In genomic region chr6:144782866-144783265, GRCm38 (mm10) we compare ENCODE assay signal across 8 mouse cellular contexts. TPM values are rescaled to one million over a fixed set of nuclear protein-coding genes. Genes with fewer than 3 reads are reported as not detected.
A peak's percentile ranks its signal among the peaks of the same experiment; 100 is the strongest.
DNase-seq lines count a peak whose midpoint lies in the region; ATAC-seq and TF ChIP-seq lines count a peak whose summit lies in the region.

No protein-coding gene starts in this region.

- peaks cover 18% of the 10 kb centered on the region for H3K27me3 ChIP-seq in heart, embryonic 11.5 days (ENCODE audit: control insufficient read depth, insufficient read depth, low read length)
- peaks cover 9% of the 10 kb centered on the region for H3K27me3 ChIP-seq in forebrain, embryonic 13.5 days
- peaks cover 30% of the 10 kb centered on the region for H3K27me3 ChIP-seq in limb, embryonic 15.5 days

- DNase-seq in heart, adult 18-20 months = no peak
- no peak for DNase-seq in ES-E14 (ENCODE audit: low read depth, low spot score)
- no peak for DNase-seq in ovary, postnatal 14 days (ENCODE audit: low spot score)
- no peak for DNase-seq in spleen, adult 18-20 months

- H3K27ac ChIP-seq in heart, embryonic 11.5 days (ENCODE audit: low read depth, low read length) = no peak overlapping the region
- H3K27ac ChIP-seq in ES-E14 (ENCODE audit: insufficient read depth, low read depth, low read length, poor library complexity, severe bottlenecking) = no peak overlapping the region
- no peak overlapping the region for H3K27ac ChIP-seq in forebrain, embryonic 13.5 days
- no peak overlapping the region for H3K27ac ChIP-seq in limb, embryonic 15.5 days
- H3K27ac ChIP-seq in olfactory bulb, adult 2 months (ENCODE audit: insufficient read depth, low read depth, low read length) = no peak overlapping the region

- in situ Hi-C loops in ES-E14 (cut with MboI; ENCODE audit: low sequenced_read_pairs in 2 of 2, unreplicated experiment in 2 of 2) = no loop called here

- ATAC-seq in heart, embryonic 11.5 days (replicated peaks; ENCODE audit: insufficient number of reproducible peaks, low FRiP score, low TSS enrichment) = no peak
- ATAC-seq in forebrain, embryonic 13.5 days = no peak
- ATAC-seq in limb, embryonic 15.5 days (ENCODE audit: insufficient number of reproducible peaks, low FRiP score, low TSS enrichment, low read depth) = no peak

- peak overlapping the region; percentile 98 for H3K4me2 ChIP-seq in heart, embryonic 11.5 days
- H3K4me2 ChIP-seq in forebrain, embryonic 13.5 days = peak overlapping the region; percentile 92
- peak overlapping the region; percentile 96 for H3K4me2 ChIP-seq in limb, embryonic 15.5 days

- peaks cover 3% of the 10 kb centered on the region; the same call in 1 of the 2 replicates for H3K4me1 ChIP-seq in heart, embryonic 11.5 days (ENCODE audit: control insufficient read depth, insufficient read depth, low read length)
- peaks cover 0 to 3% of the 10 kb centered on the region in 2 experiments; a peak in 2 of 4 replicates for H3K4me1 ChIP-seq in ES-E14 (ENCODE audit: control insufficient read depth in 2 of 2, insufficient read depth in 2 of 2, low read length in 2 of 2, poor library complexity in 1 of 2)
- peaks cover 28% of the 10 kb centered on the region for H3K4me1 ChIP-seq in forebrain, embryonic 13.5 days
- H3K4me1 ChIP-seq in limb, embryonic 15.5 days = peaks cover 10% of the 10 kb centered on the region
- peaks cover 3% of the 10 kb centered on the region for H3K4me1 ChIP-seq in olfactory bulb, adult 2 months (ENCODE audit: control insufficient read depth, insufficient read depth, low read length)

- H3K36me3 ChIP-seq in heart, embryonic 11.5 days (ENCODE audit: control insufficient read depth, insufficient read depth, low read length) = no peaks in the 10 kb centered on the region
- H3K36me3 ChIP-seq in ES-E14 (ENCODE audit: control insufficient read depth, insufficient read depth, low read length, poor library complexity, severe bottlenecking) = no peaks in the 10 kb centered on the region
- no peaks in the 10 kb centered on the region for H3K36me3 ChIP-seq in forebrain, embryonic 13.5 days (ENCODE audit: poor library complexity, severe bottlenecking)
- H3K36me3 ChIP-seq in limb, embryonic 15.5 days = no peaks in the 10 kb centered on the region

- H3K9me3 ChIP-seq in heart, embryonic 11.5 days (replicated peaks; ENCODE audit: control insufficient read depth, low read length) = no peaks in the 10 kb centered on the region
- no peaks in the 10 kb centered on the region for H3K9me3 ChIP-seq in ES-E14 (ENCODE audit: control insufficient read depth, insufficient read depth, low read depth, low read length)
- H3K9me3 ChIP-seq in forebrain, embryonic 13.5 days (replicated peaks) = no peaks in the 10 kb centered on the region
- no peaks in the 10 kb centered on the region for H3K9me3 ChIP-seq in limb, embryonic 15.5 days

- 3% methylated on average over 12 of the region's 12 CpGs for WGBS in heart, embryonic 11.5 days (ENCODE audit: insufficient replicate concordance)
- 7% methylated on average over 12 of the region's 12 CpGs for WGBS in forebrain, embryonic 13.5 days
- 15% methylated on average over 12 of the region's 12 CpGs for WGBS in limb, embryonic 15.5 days
- WGBS in olfactory bulb, adult 2 months = 29% methylated on average over 12 of the region's 12 CpGs

- no peak for TF ChIP-seq CTCF in olfactory bulb, adult 2 months (IDR thresholded peaks at IDR 0.05; ENCODE audit: insufficient read depth, low read depth, low read length)

- no peak overlapping the region for H3K9ac ChIP-seq in heart, embryonic 11.5 days (ENCODE audit: low read depth, low read length)
- H3K9ac ChIP-seq in ES-E14 (ENCODE audit: insufficient read depth, low read depth, low read length, poor library complexity, severe bottlenecking) = 0 out of 2 replicates have a peak overlapping the region, but pooled peaks have one; percentile 2
- peak overlapping the region; percentile 81 for H3K9ac ChIP-seq in forebrain, embryonic 13.5 days
- H3K9ac ChIP-seq in limb, embryonic 15.5 days = no peak overlapping the region

- TF ChIP-seq POLR2A in olfactory bulb, adult 2 months (IDR thresholded peaks at IDR 0.05; ENCODE audit: insufficient read depth, low read depth, low read length) = no peak

- H3K4me3 ChIP-seq in heart, embryonic 11.5 days (ENCODE audit: low read depth, low read length) = peak overlapping the region; percentile 79
- H3K4me3 ChIP-seq in ES-E14 (ENCODE audit: insufficient read depth in 1 of 2, low read depth in 1 of 2, low read length in 2 of 2, poor library complexity in 1 of 2, severe bottlenecking in 1 of 2) = peak overlapping the region in 1 of 2 experiments; percentile 70; a peak in 3 of 4 replicates
- peak overlapping the region; percentile 75 for H3K4me3 ChIP-seq in forebrain, embryonic 13.5 days
- H3K4me3 ChIP-seq in limb, embryonic 15.5 days = peak overlapping the region; percentile 66
- H3K4me3 ChIP-seq in olfactory bulb, adult 2 months (ENCODE audit: insufficient read depth, low read depth, low read length) = peak overlapping the region; percentile 85

TF ChIP-seq in ES-E14, 5 proteins besides CTCF, POLR2A, EP300 and RAD21:
- no peak for TF ChIP-seq ZC3H11A (IDR thresholded peaks at IDR 0.05; ENCODE audit: borderline replicate concordance, low read depth, low read length)
- TF ChIP-seq HCFC1 (IDR thresholded peaks at IDR 0.05; ENCODE audit: borderline replicate concordance, insufficient read depth, low read length) = no peak
- no peak for TF ChIP-seq CHD2 (IDR thresholded peaks at IDR 0.05; ENCODE audit: low read depth, low read length)
- TF ChIP-seq ZNF384 (IDR thresholded peaks at IDR 0.05; ENCODE audit: low read depth, low read length) = no peak
- no peak for TF ChIP-seq MAFK (IDR thresholded peaks at IDR 0.05; ENCODE audit: insufficient read depth, low read depth, low read length)

RNA-seq across cellular contexts. Expression of gene Sox5, which starts 1.1 kb away (rescaled TPM):
- 11.4 and 16.2 TPM in 2 replicates for polyA plus RNA-seq in heart, embryonic 11.5 days (2014; fragmentation: Nextera tagmentation; extraction: Ambion mirVana)
- 1 to 10 TPM; 2.6 to 2.9 TPM for total RNA-seq in heart, adult 18-20 months (2021)
- 0.36 and 0.37 TPM in 2 replicates for total RNA-seq in ES-E14 (2012; rRNA removed)
- 152 and 198 TPM in 2 replicates for polyA plus RNA-seq in forebrain, embryonic 13.5 days (2015; fragmentation: Nextera tagmentation; extraction: Ambion mirVana)
- 32.6 and 36.0 TPM in 2 replicates for polyA plus RNA-seq in limb, embryonic 15.5 days (2015; fragmentation: Nextera tagmentation; extraction: Ambion mirVana)
- not detected in 2 replicates for polyA plus RNA-seq in olfactory bulb, adult 2 months (2012; ENCODE audit: insufficient read depth, insufficient read length, low replicate concordance, missing spikeins)

Comparison
In these comparisons a context has a peak if more than half of its experiments do, and no peak if none do; other contexts are left out.
1. H3K9ac ChIP-seq: peak in ES-E14 (single experiment) and forebrain, embryonic 13.5 days (single experiment); none in heart, embryonic 11.5 days (single experiment) and limb, embryonic 15.5 days (single experiment).
2. Peak in every context shown above with its lines, with median percentiles within 50 percentile points of each other: H3K4me2 ChIP-seq.